Mouse (Mus musculus): ENCODE data around the gene Mndal.
"Not testable (repeated sequence)": the region's sequence is repeated elsewhere in the genome, so short reads cannot be mapped to it uniquely, and the experiment has no call there.

Gene Mndal

GRCm38 (mm10) chr1:173941924-173942779 lies at the start of gene Mndal, which contains the start of gene Ifi203:
Gene Mndal, minus strand, starts transcription at chr1:173942491.
Gene Ifi203, minus strand, starts transcription at chr1:173942672.
- DNase-seq (ENCODE audit: low read depth, low spot score), result not testable (repeated sequence)

GRCm38 (mm10) chr1:173982694-173983305 lies 40.5 kb upstream of the Mndal start, which contains the start of gene Ifi202b:
Gene Ifi202b, minus strand, starts transcription at chr1:173982744.
- DNase-seq (ENCODE audit: low read depth, low spot score), result not testable (repeated sequence)

- DNase-seq (ENCODE audit: low read depth, low spot score), result peak; percentile 62
Measured at GRCm38 (mm10) chr1:173981038-173981437, 38.7 kb upstream of the Mndal start.

GRCm38 (mm10) chr1:173977622-173978021 lies 35.3 kb upstream of the Mndal start:
- peak; percentile 0 for DNase-seq (ENCODE audit: low read depth, low spot score)

- DNase-seq (ENCODE audit: low read depth, low spot score), result peak; percentile 0
Measured at GRCm38 (mm10) chr1:173973111-173973510, 30.8 kb upstream of the Mndal start.

GRCm38 (mm10) chr1:173961491-173961890 lies 19.2 kb upstream of the Mndal start:
- not testable (repeated sequence) for DNase-seq (ENCODE audit: low read depth, low spot score)

- DNase-seq (ENCODE audit: low read depth, low spot score), result not testable (repeated sequence)
Measured at GRCm38 (mm10) chr1:173959998-173960397, 17.7 kb upstream of the Mndal start.

- not testable (repeated sequence) for DNase-seq (ENCODE audit: low read depth, low spot score)
Measured at GRCm38 (mm10) chr1:173955839-173956527, 13.7 kb upstream of the Mndal start.

GRCm38 (mm10) chr1:173955071-173955796 lies 12.9 kb upstream of the Mndal start:
- no peak for DNase-seq (ENCODE audit: low read depth, low spot score)

- DNase-seq (ENCODE audit: low read depth, low spot score), result no peak
Measured at GRCm38 (mm10) chr1:173953563-173953962, 11.3 kb upstream of the Mndal start.

GRCm38 (mm10) chr1:173949044-173949443 lies 6.8 kb upstream of the Mndal start:
- DNase-seq (ENCODE audit: low read depth, low spot score), result not testable (repeated sequence)

- DNase-seq (ENCODE audit: low read depth, low spot score), result not testable (repeated sequence)
Measured at GRCm38 (mm10) chr1:173942780-173943066, 432 bp upstream of the Mndal start.

- DNase-seq (ENCODE audit: low read depth, low spot score), result not testable (repeated sequence)
Measured at GRCm38 (mm10) chr1:173941522-173941921, 769 bp downstream of the Mndal start.

GRCm38 (mm10) chr1:173919279-173919678 lies 23.0 kb downstream of the Mndal start:
- not testable (repeated sequence) for DNase-seq (ENCODE audit: low read depth, low spot score)

- no peak for DNase-seq (ENCODE audit: low read depth, low spot score)
Measured at GRCm38 (mm10) chr1:173914559-173914958, 27.7 kb downstream of the Mndal start.

GRCm38 (mm10) chr1:173913256-173913791 lies 29.0 kb downstream of the Mndal start:
- DNase-seq (ENCODE audit: low read depth, low spot score), result not testable (repeated sequence)

- not testable (repeated sequence) for DNase-seq (ENCODE audit: low read depth, low spot score)
Measured at GRCm38 (mm10) chr1:173912548-173913255, 29.6 kb downstream of the Mndal start, which contains the start of gene Ifi211. Gene Ifi211, minus strand, starts transcription at chr1:173913046.

- DNase-seq (ENCODE audit: low read depth, low spot score), result no peak
Measured at GRCm38 (mm10) chr1:173911808-173912464, 30.4 kb downstream of the Mndal start.

GRCm38 (mm10) chr1:173908390-173908789 lies 33.9 kb downstream of the Mndal start:
- DNase-seq (ENCODE audit: low read depth, low spot score), result not testable (repeated sequence)

GRCm38 (mm10) chr1:173905885-173906284 lies 36.4 kb downstream of the Mndal start:
- DNase-seq (ENCODE audit: low read depth, low spot score), result not testable (repeated sequence)
